Mouse (Mus musculus) heart, postnatal 0 days (tissue): ENCODE results near the gene Rpl23a. TPM values are rescaled to one million over a fixed set of nuclear protein-coding genes. Genes with fewer than 3 reads are reported as not detected.

Experiments
- ATAC-seq: fragments of 200-750 bp; cut with Nextera tagmentation; 2 replicates; pipeline ENCODE4 v1.8.0; 2017; ENCODE audit warnings: low read depth, moderate number of reproducible peaks, moderate library complexity; ENCODE audit not compliant: insufficient read depth
- DNase-seq: peaks from one replicate; pipeline ENCODE4 v3.0.0-alpha.2; 2016; ENCODE audit warnings: low spot score
- H3K27ac ChIP-seq: fragments of 300-500 bp; sonication (generic); 2 replicates; pipeline ENCODE4 v1.5.1; 2014; ENCODE audit warnings: low read depth, mild to moderate bottlenecking
- H3K27me3 ChIP-seq: fragments of 300-500 bp; sonication (generic); 2 replicates; pipeline ENCODE4 v1.6.1; 2014; ENCODE audit warnings: low read length, mixed read lengths; ENCODE audit not compliant: control insufficient read depth, insufficient read depth
- H3K36me3 ChIP-seq: fragments of 300-500 bp; sonication (generic); replicated peaks from 2 replicates; pipeline ENCODE4 v1.6.1; 2014; ENCODE audit warnings: low read length, mixed read lengths; ENCODE audit not compliant: control insufficient read depth, insufficient read depth
- H3K4me1 ChIP-seq: fragments of 300-500 bp; sonication (generic); 2 replicates; pipeline ENCODE4 v1.6.1; 2014; ENCODE audit warnings: antibody characterized with exemption; ENCODE audit not compliant: control insufficient read depth, insufficient read depth
- H3K4me2 ChIP-seq: fragments of 300-500 bp; sonication (generic); 2 replicates; pipeline ENCODE4 v1.6.1; 2014; ENCODE audit warnings: low read depth, mild to moderate bottlenecking, low read length, moderate library complexity
- H3K4me3 ChIP-seq: fragments of 300-500 bp; sonication (generic); 2 replicates; pipeline ENCODE4 v1.5.1; 2014; ENCODE audit warnings: low read depth, low read length
- H3K9ac ChIP-seq: fragments of 300-500 bp; sonication (generic); replicated peaks from 2 replicates; pipeline ENCODE4 v1.6.1; 2014; ENCODE audit warnings: low read depth, low read length, mixed read lengths
- H3K9me3 ChIP-seq: fragments of 300-500 bp; sonication (generic); replicated peaks from 2 replicates; pipeline ENCODE4 v1.6.1; 2016; ENCODE audit warnings: low read length; ENCODE audit not compliant: control insufficient read depth
- CTCF ChIP-seq: IDR thresholded peaks from 2 replicates; pipeline ENCODE4 v1.5.1; 2016; ENCODE audit warnings: antibody characterized with exemption, control low read depth, low read depth
- EP300 ChIP-seq: IDR thresholded peaks from 2 replicates; pipeline ENCODE4 v1.6.1; 2016; ENCODE audit warnings: antibody characterized with exemption, low read depth
- WGBS: fragments of 180-500 bp; shearing (Covaris S2); extraction: QIAGEN DNeasy Blood & Tissue Kit; methylation state at CpG from one replicate; pipeline ENCODE4 v1.1.7; 2014; 5-methylcytosine and 5-hydroxymethylcytosine counted together
- polyA plus RNA-seq: library from polyadenylated mRNA; unstranded; fragments of >200 nt; fragmentation: Nextera tagmentation; extraction: Ambion mirVana; gene quantifications from 2 replicates; pipeline ENCODE4 v1.2.1, GENCODE M21; 2015
- total RNA-seq: library from RNA; depleted of rRNA; stranded (reverse); fragments of >200 nt; gene quantifications from 2 replicates; pipeline ENCODE4 v1.2.3, GENCODE M21; 2014; ENCODE audit warnings: low replicate concordance

Gene Rpl23a
- total and polyA plus RNA-seq, 2 experiments from 2014 or later: 473 to 719 TPM

- Histone ChIP-seq H3K9ac (peak overlapping the region; percentile 43), H3K27me3 (no peaks in the 10 kb centered on the region), H3K4me2 (peak overlapping the region; percentile 96), H3K36me3 (peaks cover 29% of the 10 kb centered on the region), H3K27ac (peak overlapping the region; percentile 90), H3K9me3 (no peaks in the 10 kb centered on the region), H3K4me1 (peaks cover 13% of the 10 kb centered on the region), H3K4me3 (peak overlapping the region; percentile 63)
- DNase-seq (no peak), ATAC-seq (no peak; the same call in 1 of the 2 replicates)
- WGBS: under 1% methylated on average over 10 of the region's 10 CpGs
- TF ChIP-seq CTCF (no peak), EP300 (no peak)
These were observed 5.9 kb downstream of the Rpl23a start for GRCm38 (mm10) chr11:78177437-78177836.

DNA sequence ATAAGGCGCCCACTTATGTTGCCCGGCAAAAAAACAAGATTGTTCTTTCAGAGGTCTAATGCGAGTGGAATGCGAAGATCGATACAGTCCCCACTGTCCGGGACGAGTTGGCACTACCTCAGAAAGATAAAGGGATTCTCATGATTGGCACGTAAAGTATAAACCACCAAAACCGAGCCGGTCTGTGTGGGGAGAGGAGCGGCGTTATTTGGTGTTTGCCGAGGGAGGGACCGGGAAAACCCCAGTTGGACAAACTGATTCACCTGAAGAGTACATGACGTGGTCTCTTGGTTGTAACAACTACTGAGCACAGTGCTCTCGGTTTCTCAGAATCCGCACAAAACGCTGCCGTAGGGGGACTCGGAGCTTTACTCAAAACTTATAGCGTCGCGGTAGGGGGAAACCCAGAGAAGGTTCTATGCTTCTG is 6.5 kb downstream of the Rpl23a start:
- H3K27me3 ChIP-seq: no peaks in the 10 kb centered on the region
- H3K4me2 ChIP-seq: peak overlapping the region; percentile 96
- H3K4me1 ChIP-seq: peaks cover 10% of the 10 kb centered on the region
- peak overlapping the region; percentile 63 for H3K4me3 ChIP-seq
- H3K9ac ChIP-seq: peak overlapping the region; percentile 43
- DNase-seq (no peak), ATAC-seq (no peak)
- WGBS: under 1% methylated on average over 23 of the region's 23 CpGs
- peak overlapping the region; percentile 90 for H3K27ac ChIP-seq
- peaks cover 26% of the 10 kb centered on the region for H3K36me3 ChIP-seq
- no peaks in the 10 kb centered on the region for H3K9me3 ChIP-seq
- TF ChIP-seq EP300 (no peak), CTCF (no peak)

DNA sequence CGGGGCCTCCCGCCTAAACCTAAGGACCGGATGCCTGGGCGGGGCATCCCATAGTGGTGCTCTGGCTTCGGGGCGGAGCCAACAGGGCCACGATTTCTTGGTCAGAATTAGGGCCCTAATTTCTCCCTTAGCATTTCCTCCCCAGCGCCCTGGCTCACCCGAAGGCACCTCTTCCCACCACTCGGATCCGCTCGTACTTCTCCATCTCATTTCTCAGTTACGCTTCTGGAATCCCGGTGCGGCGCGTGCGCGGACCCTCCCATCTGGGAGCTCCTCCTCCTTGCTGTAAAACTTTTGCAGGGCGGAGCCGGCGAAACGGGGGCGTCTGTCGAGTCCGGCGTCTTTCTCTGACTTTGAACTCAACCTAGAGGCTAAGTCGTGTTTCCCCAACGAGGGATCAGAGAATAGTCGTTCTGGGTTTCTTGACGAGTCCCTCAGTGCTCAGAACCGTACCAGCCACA is 7.0 kb downstream of the Rpl23a start, which contains the start of the genes Nek8 and Tlcd1:
TSS of gene Nek8 (minus strand) at position 274 of the 461 bp plus-strand sequence.
TSS of gene Tlcd1 (plus strand) at position 310 of the 461 bp plus-strand sequence.
- H3K4me2 ChIP-seq: peak within 1 kb of the TSS; percentile 96
- TF ChIP-seq CTCF (no peak), EP300 (no peak)
- peak within 1 kb of the TSS; percentile 63 for H3K4me3 ChIP-seq

DNA sequence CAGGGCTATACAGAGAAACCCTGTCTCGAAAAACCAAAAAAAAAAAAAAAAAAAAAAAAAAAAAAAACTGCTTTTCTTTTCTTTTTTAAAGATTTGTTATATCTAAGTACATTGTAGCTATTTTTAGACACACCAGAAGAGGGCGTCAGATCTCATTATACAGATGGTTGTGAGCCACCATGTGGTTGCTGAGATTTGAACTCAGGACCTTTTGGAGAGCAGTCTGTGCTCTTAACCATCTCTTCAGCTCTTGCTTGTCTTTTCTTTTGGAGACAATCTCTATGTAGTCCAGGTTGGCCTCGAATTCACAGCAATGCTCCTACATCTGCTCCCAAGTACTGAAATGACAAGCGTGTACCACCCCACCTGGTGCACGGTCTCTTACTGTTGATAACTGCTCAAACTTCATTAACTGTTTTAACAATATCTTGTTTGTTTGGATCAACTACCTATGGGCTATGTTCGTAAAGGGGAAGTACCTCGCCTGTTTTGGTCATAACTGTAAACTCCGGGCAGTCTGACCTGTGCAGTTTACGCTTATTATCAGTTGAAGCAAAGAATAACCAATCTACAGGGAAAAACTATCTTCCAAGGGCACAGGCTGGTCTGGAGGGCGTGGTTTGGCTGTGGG is 7.5 kb downstream of the Rpl23a start:
- H3K4me1 ChIP-seq: peaks cover 8% of the 10 kb centered on the region; the same call in 1 of the 2 replicates
- WGBS: under 1% methylated on average over 9 of the region's 10 CpGs
- TF ChIP-seq CTCF (no peak), EP300 (no peak)
- ATAC-seq (no peak), DNase-seq (no peak)
- H3K9ac ChIP-seq: peak overlapping the region; percentile 43
- peak overlapping the region; percentile 63 for H3K4me3 ChIP-seq
- H3K36me3 ChIP-seq: peaks cover 16% of the 10 kb centered on the region
- peak overlapping the region; percentile 96 for H3K4me2 ChIP-seq
- H3K27ac ChIP-seq: peak overlapping the region; percentile 90
- no peaks in the 10 kb centered on the region for H3K9me3 ChIP-seq
- H3K27me3 ChIP-seq: no peaks in the 10 kb centered on the region

More for the DNA sequence above, 7.0 kb downstream of the Rpl23a start, which contains the start of the genes Nek8 and Tlcd1:
- H3K36me3 ChIP-seq: peaks cover 21% of the 10 kb centered on the region
- H3K27me3 ChIP-seq: no peaks in the 10 kb centered on the region
- H3K27ac ChIP-seq: peak within 1 kb of the TSS; percentile 90
- DNase-seq: peak; percentile 87
- under 1% methylated on average over 32 of the region's 32 CpGs for WGBS
- peak; percentile 66 for ATAC-seq
- peak within 1 kb of the TSS; percentile 43 for H3K9ac ChIP-seq
- H3K9me3 ChIP-seq: no peaks in the 10 kb centered on the region
- peaks cover 8% of the 10 kb centered on the region; the same call in 1 of the 2 replicates for H3K4me1 ChIP-seq

DNA sequence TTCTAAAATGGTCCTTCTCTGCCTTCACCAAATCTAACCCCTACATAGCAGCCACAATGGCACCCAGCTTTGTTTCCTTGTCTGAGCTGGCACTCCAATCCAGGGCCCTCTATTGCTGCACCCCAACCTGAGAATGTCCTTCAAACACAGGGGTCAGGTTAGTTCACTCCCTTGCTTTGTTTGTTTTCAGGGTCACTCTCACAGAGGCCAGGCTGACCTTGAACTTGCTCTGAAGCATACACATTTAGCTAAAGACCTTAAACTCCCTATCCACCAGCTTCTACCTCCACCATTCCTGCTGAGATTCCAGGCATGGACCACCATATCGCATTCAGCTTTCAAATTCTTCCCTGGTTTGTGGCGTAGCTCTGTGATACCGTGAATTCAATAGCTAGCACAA is 8.9 kb downstream of the Rpl23a start:
- H3K27me3 ChIP-seq: no peaks in the 10 kb centered on the region
- no peaks in the 10 kb centered on the region for H3K9me3 ChIP-seq
- H3K4me3 ChIP-seq: no peak overlapping the region
- H3K9ac ChIP-seq: no peak overlapping the region
- H3K27ac ChIP-seq: no peak overlapping the region
- ATAC-seq (no peak), DNase-seq (no peak)
- no peak for TF ChIP-seq CTCF
- no peak for TF ChIP-seq EP300
- WGBS: 92% methylated on average over 3 of the region's 3 CpGs
- H3K4me1 ChIP-seq: peaks cover 8% of the 10 kb centered on the region; the same call in 1 of the 2 replicates
- H3K4me2 ChIP-seq: no peak overlapping the region
- H3K36me3 ChIP-seq: peaks cover 2% of the 10 kb centered on the region; the same call in 1 of the 2 replicates
